Mouse (Mus musculus) retina, postnatal 7 days (tissue): ENCODE data around the gene C2cd2l.
"Not testable (repeated sequence)": the region's sequence is repeated elsewhere in the genome, so short reads cannot be mapped to it uniquely, and the experiment has no call there.

Source experiments
- DNase-seq: peaks from one replicate; pipeline ENCODE4 v3.0.0-alpha.2; 2012; ENCODE audit warnings: low read depth, low spot score

Gene C2cd2l

DNA sequence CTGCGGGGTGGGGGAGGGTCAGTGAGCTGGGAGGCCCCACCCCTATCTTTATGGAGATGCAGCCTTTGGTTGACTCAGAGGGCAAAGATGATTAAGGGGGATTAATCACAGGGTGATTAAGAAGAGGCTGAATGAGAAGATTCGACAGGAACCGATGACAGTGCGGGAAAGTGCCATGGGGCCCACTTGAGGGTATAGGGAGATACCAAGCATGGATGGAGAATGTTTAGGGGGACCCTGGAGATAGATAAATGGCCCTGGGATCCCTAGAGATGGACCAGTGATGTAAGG is 5.9 kb downstream of the C2cd2l start:
- peak; percentile 74 for DNase-seq

DNA sequence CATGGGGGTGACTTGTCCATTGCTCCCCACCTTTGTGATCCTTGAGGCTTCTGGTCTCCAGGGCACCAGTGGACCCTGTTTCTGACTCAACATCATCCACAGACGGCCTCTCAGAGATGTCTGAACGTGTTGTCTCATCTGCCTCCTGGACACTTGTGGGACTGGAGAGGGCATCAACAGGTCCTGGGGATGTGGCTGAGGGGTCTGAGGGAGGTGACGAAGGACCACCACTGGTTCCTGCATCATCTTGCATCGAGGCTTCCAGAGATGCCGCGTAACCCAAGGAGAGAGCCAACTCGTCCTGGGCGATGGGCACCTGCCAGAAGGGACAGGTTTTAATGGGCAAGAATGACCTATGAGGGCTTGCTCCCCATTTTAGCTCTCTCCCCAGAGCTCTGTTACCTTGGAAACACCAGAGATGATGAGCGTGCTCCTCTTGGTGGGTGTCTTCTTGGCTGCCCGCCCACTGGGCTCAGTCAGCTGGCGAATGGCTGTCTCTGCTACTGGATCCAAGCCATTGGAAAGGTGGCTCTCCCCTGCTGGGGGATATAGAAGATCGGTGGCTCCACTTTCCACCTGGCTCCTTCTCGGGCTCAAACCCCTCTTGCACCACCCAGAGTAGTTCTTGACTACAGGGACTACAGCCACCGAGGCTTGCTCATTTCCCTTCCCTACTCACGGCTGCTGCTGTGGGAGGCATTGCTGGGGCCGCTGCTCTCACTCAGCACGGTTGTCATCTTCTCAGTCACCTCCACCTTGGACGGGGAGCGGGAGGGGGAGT is 6.4 kb downstream of the C2cd2l start:
- DNase-seq: no peak

DNA sequence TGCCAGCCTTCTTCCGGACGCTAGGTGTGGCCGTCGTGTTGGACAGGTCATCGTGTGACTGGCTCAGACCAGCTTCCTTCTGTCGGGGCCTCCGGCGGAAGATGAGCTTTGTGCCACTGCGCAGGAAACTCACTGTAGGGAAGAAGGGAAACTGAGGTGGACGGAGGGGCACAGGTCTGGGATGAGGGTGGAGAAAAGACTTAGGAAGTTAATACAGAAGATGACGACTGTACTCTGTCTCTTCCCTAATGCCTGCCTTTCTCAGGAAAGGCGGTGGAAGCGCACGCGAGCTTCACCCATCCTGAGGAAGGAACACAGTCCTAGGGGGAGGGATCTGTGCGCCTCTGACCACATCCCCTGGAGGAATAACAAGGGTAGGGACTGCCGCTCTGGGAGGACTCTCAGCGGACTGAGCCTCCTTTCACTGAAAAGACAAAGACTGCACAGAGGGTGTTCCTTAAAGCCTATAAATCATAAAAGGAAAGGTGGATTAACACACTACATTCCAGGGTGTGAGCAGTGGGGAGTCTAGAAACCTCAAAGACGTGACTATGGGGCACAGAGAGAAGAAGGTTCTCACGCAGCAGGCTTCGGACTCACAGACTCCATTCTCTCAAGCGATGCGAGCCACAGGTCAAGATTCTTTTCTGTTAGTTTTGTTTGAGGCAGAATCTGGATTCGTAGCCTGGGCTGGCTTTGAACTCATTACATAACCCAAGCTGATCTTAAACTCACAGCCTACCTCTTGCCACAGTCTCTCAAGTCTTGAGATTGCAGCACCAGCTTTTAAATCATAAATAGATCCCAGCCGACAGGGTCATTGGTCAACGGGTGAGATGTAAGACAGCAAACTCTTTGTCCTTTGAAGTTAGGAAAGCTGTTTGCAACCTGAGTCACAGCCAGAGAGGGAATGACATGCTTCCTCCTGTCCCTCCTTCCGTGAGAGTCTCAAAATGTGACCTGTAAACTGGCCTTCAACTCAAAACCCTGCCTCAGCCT is 8.7 kb downstream of the C2cd2l start:
- DNase-seq: no peak

DNA sequence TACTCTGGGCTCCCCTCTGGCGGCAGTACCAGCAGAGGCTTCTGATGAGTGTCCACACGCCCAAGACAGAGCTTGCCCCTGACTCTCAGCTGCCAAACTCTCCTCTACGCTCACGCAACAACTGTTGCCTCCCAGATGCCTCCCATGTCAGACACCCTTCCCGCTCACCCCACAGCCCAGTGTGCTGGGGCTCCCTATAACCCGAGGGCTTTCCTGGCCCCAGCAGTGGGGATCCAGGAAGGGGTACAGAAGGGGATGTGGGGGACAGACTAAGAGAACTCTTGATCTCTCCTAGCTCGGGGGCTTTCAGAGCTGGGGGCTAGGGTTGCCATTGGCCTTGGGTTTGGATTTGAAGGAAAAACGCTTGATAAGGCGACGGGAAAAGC is 9.3 kb downstream of the C2cd2l start:
- no peak for DNase-seq

DNA sequence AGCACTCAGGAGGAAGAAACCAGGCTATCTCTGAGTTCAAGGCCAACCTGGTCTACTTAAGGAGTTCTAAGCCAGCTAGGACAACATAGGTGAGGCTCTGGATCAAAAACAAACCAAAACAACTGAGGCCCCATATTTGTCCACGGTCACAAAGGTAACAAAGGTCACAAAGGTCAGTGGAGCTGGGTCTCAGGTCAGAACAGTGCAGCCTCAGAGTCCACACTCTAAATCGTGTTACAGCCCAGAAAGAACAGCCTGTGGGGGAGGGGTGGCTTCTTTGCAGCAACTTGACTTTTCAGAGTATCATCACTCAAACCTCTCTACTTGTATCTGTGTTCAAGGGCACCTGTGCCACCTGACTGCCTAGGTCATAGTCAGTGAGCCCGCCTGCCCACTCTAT is 10.3 kb downstream of the C2cd2l start:
- no peak for DNase-seq

DNA sequence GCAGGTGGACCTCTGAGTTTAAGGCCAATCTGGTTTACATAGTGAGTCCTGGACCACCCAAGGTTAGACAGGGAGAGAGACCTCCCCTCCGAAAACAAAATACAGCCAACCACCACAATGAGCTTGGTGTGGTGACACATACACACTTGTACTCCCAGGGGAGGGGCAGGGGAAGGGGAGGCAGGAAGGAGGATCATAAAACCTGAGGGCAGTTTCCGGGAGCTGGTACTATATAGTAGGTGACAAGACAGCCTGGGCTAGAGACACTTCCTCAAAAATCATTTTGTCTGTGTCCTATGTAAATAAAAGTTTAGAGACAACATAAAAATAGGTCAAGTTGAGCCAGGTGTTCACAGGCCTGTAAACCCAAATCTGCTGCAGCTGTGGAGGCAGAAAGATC is 12.8 kb downstream of the C2cd2l start:
- no peak for DNase-seq

DNA sequence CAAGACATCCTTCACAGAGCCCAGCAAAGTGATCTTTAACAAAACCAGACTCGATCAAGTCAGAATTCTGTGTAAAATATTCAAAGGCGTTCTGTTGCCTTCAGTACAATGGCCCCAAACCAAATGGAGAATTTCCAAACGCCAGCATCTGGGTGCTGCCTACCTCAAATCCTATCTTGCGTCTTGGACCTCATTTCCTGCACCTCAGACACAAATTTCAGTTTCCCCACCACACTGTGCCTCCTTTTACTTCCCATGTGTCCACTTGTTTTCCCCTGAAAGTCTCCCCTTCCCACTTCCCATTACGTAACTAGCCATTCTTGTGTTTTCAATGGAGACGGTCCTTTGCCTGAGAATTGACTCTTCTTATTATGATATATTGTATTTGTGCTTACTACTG is 13.6 kb downstream of the C2cd2l start:
- no peak for DNase-seq

DNA sequence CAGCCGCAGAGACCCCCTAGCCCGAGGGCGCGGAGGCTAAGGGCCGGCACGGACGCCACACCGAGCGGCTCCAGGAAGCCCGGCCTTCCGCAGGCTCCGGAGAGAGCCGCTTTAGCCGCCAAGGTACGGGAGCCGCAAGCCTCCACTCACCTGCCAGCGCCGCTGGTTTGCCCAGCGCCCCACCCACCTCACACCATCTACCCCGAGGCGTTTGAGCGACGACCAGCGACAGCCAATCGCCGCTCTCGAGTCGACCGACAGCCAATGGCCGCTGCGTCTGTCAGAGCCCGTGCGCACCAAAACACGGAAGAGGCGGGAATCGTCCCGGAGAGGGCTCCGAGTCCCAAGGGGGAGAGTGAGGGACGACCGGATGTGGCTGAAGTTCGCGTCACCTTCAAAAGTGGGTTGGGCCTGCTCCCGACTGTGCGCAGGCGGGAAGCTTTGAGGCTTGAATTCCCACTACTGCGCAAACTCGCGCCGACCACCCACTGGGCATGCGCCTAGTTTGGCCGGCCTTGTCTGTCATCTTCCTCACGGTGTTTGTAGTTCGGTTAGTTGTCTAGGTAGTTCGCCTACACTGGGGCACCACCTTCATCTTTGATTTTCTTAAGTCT is 14.5 kb downstream of the C2cd2l start, which contains the start of gene Hinfp:
Gene Hinfp (minus strand): TSS at position 206 of the 614 bp plus-strand sequence.
- DNase-seq: peak; percentile 98

DNA sequence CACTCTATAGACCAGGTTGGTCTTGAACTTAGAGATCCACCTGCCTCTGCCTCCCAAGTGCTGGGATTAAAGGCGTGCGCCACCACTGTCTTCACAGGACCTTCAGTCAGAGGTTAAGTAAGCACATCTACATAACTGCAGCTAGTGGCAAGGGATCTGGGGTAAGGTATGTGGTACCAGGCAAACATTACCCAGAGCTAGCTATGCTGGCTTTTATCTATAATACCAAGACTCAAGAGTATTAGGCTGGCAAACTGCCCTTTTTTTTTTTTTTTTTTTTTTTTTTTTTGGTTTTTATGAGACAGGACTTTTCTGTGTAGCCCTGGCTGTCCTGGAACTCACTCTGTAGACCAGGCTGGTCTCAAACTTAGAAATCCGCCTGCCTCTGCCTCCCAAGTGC is 20.1 kb downstream of the C2cd2l start:
- DNase-seq: not testable (repeated sequence)

DNA sequence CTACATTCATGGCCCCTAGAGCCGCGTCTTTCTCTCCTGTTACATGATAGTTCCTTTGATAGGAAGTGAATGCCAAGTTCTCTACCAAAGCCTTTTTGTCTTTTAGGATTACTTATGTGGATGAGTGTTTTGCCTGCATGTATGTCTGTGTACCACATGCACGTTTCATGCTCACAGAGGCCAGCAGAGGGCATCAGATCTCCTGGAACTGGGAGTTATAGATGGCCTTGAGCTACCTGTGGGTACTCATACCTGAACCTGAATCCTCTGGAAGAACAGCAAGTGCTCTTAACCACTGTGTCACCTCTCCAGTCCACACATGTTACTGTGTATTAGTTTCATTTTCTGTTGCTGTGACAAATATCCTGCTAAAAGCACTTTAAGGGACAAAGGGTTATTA is 27.6 kb downstream of the C2cd2l start:
- DNase-seq: no peak

DNA sequence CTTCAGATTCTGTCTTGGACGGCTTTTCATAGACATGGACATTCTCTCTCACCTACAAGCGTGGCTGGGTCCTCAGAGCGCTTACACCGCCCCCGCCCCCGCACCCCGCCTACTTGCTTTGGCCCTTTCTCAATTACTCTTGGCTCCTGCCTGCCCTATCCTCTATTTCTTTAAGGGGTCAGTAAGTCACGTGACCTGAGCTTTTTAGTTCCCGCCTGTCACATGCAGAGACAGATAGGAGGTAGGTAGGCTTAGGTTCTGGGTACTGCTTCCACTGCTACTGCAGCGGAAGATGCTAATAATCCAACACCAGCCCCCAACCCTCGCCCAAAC is 31.2 kb downstream of the C2cd2l start:
- DNase-seq: no peak

DNA sequence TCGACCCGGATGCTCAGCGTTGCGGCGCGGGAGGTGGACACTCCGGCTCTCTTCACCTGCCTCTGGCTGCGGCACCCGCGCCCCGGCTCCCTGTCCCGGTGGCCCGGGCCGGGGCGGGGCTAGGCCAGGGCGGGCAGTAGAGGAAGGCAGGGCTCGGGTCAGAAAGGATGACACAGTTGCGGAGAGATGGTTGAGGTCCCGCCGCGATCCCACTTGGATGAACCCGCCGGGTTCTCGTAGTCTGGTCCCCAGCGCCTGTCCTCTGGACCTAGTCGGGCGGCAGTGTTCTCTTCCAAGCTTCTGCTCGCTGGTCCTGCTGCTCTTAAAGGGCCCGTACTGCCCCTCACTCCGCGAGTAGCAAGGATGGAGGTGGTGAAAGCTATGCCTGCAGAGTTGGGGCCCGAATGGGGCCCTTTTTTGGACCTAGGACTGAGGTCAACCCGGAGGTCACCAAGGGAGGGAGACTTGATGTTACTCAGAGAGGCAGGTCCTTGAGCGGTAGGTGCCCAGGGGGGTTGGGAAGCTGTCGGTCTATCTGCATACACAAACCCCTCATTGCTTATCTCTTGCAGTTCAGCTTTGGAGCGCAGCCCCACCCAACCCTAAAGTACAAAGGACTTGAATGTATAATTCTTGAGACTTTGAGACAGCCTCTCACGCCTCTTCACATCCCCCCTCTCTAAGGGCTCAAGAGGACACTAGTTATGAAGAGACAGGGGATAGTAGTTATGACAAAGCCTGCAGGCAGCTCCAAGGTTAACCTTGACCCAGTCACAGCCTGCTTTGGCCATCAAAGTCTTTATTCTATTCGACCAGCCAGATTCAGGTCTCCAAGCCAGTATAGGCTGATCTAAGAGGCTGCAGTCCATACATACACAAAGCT is 31.8 kb downstream of the C2cd2l start, which contains the start of gene Abcg4:
Gene Abcg4 (minus strand): TSS at position 540 of the 883 bp plus-strand sequence.
- DNase-seq: no peak

DNA sequence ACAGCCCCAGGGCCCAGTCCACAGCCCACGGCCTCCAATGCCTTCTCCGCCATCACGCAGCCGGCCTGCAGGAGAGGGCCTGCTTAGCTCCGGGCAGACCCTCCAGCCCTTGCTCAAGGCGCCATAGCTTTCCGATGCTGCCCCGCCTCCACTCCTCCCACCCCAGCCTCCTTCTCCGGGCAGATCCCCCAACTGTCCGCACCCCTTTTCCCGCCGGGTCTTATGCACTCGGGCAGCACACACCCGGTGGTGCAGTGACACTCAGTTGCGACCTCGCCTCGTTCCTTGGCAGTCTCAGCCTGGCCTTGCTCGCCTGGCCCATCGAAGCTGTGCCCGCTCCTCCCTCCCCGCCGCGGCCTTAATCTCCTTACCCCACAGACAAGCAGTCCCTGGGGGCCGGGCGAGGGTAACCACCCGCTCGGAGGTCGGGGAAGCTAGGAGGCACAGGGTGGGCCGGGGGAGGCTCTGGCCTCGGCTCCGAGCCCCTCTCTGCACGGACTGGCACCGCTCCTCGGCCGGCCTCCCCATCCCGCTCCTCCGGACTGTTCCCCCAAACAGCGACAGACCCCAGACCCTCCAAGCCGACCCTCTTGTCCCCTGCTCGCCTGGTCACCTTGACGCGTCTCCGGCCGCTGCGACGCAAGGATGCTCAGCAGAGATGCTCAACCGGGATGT is 32.5 kb downstream of the C2cd2l start:
- peak; percentile 60 for DNase-seq

DNA sequence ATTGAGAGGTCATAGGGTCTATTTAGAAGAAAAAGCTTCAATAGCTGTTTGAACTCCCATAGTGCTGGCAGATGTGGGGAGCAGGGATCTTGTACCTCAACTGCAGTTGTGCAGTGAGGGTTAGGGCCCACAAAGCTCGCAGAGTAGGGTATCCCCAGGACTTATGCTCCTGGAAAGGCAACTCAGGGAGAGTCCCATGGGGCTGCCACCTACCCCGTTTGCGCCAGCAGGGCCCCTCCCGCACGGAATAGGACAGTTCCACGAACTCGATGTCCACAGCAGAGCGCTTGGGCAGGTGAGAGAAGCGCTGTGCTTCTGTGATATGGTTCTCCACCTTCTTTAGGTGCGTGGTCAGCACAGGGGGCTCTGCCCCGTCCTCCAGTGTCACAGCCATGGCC is 33.1 kb downstream of the C2cd2l start:
- DNase-seq: no peak

DNA sequence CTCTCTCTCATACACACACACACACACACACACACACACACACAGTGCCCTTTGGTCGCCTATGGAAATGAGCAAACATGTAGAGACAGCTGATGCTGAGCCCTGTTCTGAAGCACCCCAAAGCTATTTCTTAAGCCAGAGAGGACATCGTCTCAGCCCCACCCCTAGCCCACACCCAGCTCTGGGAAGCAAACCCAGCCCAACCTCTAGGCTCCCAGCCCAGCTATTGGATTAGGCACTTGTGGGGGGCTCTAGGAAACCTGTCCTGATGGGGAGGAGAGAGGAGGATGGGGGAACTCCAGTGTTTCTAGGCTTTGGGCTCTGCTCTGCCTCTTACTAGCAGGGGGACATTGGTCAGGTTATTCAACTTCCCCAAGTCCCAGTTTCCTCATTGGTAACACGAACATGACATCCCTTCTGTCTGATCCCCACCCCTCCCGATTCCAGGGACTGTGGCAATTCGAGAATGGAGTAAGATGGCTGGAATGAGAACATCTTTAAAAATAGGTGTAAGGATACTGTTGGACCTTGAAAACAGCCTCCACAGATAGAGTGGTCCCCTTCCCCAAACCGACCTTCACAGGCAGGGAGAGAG is 33.7 kb downstream of the C2cd2l start:
- no peak for DNase-seq

DNA sequence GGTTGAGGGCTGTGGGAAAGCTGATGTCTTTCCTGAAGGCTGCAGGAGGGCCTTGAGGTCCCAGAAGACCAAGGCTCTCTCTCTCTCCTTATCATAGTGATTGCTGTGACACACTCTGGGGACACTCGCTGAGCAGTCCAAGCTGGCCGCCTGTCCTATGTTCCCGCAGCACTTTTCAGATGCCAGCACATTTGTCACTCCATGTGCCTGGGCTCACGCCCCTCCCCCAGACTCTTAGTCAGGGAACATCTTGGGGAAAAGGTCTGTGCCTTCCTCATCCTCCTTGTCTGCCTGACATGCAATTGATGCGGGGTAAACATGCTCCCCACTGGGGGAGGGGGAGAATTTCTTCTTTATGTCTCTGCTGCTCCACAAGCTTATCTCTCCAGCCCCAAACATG is 36.9 kb downstream of the C2cd2l start:
- DNase-seq: no peak

DNA sequence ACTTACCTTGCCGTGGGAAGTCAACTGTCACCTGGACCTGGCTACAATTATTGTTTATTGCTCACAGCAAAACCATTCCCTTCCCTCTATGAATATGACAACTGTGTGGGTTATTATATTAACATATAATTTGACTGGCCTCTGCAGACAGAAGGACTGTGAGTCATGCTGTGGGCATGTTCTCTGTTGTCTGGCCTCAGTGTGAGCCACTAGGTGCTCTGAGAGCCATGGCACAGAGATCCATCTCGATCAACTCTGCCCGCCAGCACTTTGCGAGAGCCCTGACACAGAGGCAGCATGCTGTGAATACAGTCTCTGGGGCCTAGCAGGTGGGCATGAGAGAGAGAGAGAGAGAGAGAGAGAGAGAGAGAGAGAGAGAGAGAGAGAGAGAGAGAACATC is 50.1 kb downstream of the C2cd2l start:
- DNase-seq: no peak

DNA sequence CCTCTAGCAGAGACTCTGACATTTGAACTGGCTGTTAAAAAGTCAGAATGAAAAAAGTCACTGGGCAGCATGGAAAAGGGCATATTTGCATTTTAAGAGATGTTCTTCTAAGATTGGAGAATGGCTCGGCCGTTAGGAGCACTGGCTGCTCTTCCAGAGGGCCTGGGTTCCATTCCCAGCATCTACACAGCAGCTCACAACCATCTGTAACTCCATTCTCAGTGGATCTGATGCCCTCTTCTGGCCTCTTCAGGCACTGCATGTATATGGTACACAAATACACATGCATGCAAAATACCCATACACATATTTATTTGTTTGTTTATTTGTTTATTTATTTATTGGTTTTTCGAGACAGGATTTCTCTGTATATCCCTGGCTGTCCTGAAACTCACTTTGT is 51.0 kb downstream of the C2cd2l start:
- DNase-seq: no peak

DNA sequence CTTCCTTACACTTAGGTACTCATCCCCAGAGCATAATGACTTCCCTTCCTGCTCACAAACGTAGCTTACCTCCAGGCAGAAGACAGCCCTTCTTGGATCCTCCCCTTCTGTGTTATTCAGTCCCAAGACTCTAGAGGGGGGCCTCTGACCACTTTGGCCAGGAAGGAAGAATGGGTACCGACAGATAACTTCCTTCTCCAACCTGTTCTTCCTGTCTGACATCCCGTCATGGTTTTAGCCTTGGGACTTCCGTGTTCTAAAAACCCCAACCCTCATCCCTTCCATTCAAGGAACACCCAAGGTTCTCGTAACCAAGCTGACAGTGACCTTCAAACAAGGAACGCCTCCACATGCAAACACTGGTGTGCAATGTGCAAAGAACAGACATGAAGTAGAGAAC is 51.7 kb downstream of the C2cd2l start, which contains the start of gene Nlrx1:
Gene Nlrx1 (minus strand): TSS at position 168 of the 400 bp plus-strand sequence.
- no peak for DNase-seq

DNA sequence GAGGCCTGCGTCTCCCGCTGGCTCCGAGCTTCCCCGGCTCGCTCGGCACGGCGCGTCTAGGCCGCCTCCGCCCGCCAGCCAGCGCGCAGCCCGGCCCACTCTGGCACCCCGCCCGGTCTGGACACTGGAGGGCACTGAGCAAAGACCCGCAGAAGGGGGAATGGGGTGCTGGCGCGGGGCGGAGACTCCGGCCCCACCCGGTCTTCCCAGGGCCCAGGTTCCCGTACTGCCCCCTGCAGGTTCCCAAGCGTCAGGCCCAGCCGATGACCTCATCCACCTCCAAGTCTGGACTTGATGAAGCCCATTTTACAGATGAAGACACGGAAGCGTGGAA is 52.1 kb downstream of the C2cd2l start:
- peak; percentile 67 for DNase-seq
